Mouse (Mus musculus): ENCODE results near the gene Ccdc81. TPM values are rescaled to one million over a fixed set of nuclear protein-coding genes. Genes with fewer than 3 reads are reported as not detected.

Gene Ccdc81
- total RNA-seq, 2 experiments from 2014 or later = not detected

DNA sequence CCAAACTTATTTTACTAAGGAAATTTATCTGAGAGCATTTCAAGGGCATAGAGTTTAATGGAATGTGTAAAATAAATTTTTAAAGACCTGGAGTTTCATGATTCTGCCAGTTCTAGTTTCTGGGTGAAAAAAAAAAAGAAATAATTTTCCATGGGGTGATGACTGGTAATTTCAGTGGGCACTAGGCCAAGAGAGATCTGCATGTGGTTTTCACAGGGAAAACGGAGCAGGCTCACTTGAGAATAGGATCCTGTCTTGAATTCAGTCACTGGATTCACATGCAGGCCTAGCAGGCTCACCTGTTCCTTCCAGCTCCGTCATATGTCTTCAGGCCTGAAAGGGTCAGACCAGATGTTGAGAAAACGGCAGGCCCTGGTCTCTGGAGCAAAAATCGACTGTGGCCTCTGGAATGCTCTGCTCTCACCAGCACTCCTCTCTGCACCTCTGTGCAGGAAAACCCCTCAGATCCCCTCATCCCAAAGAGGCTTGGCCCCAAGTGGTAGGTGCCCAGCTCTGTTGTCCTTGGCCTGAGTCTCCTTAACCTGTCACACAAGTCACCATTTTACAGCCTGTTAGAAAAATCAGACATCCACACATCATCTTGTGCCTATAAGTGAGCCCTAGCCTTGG, 74.9 kb downstream of the Ccdc81 start:
- intact Hi-C loops (cut with DNase I) = no loop called here
- no peak for DNase-seq (ENCODE audit: low spot score)

Other genes with a start within 250 kb of the Ccdc81 start
- 10 to 100 TPM; 72.7 to 80.1 TPM for gene Hikeshi, start 37.6 kb upstream of the Ccdc81 start, total RNA-seq (2021)
- gene Eed, start 77.4 kb upstream of the Ccdc81 start, total RNA-seq (2021) = 10 to 100 TPM; 22.3 to 28.0 TPM
- 100 to 1,000 TPM; 116 to 126 TPM for gene Picalm, start 226.6 kb upstream of the Ccdc81 start, total RNA-seq (2021)